ENCODE assay signal across 10 mouse cellular contexts in genomic region chr1:184289733-184290416, GRCm38 (mm10).
A peak's percentile ranks its signal among the peaks of the same experiment; 100 is the strongest.
DNase-seq lines count a peak whose midpoint lies in the region; ATAC-seq lines count a peak whose summit lies in the region.
"Had no signal": no experiment of that assay in that cellular context is flagged by ENCODE, and none has a peak within 500 bp of the region (broad histone marks: within the 10 kb centered on the region; RNA-seq: fewer than 3 reads in every experiment).

No protein-coding gene starts in this region.

- WGBS in midbrain, embryonic 14.5 days = 58% methylated on average over 7 of the region's 7 CpGs
- 82% methylated on average over 7 of the region's 7 CpGs for WGBS in midbrain, embryonic 10.5 days
- WGBS in embryonic facial prominence, embryonic 15.5 days = 24% methylated on average over 7 of the region's 7 CpGs

- no peak overlapping the region for H3K27ac ChIP-seq in midbrain, embryonic 14.5 days (replicated peaks; ENCODE audit: low read depth, low read length)
- no peak overlapping the region for H3K27ac ChIP-seq in midbrain, embryonic 10.5 days (replicated peaks)
- no peak overlapping the region for H3K27ac ChIP-seq in embryonic facial prominence, embryonic 15.5 days (replicated peaks)
- H3K27ac ChIP-seq: embryonic facial prominence, embryonic 13.5 days; stomach, embryonic 15.5 days had no signal

- no peak overlapping the region for H3K4me2 ChIP-seq in midbrain, embryonic 14.5 days (ENCODE audit: low read length)
- H3K4me2 ChIP-seq in embryonic facial prominence, embryonic 15.5 days (replicated peaks) = no peak overlapping the region
- H3K4me2 ChIP-seq: embryonic facial prominence, embryonic 13.5 days; stomach, embryonic 15.5 days had no signal

- H3K9me3 ChIP-seq in midbrain, embryonic 14.5 days (ENCODE audit: control insufficient read depth, low read length) = no peaks in the 10 kb centered on the region
- no peaks in the 10 kb centered on the region for H3K9me3 ChIP-seq in midbrain, embryonic 10.5 days (replicated peaks)
- H3K9me3 ChIP-seq in embryonic facial prominence, embryonic 15.5 days (replicated peaks) = no peaks in the 10 kb centered on the region
- H3K9me3 ChIP-seq: embryonic facial prominence, embryonic 13.5 days; stomach, embryonic 15.5 days had no signal

- no peak for ATAC-seq in midbrain, embryonic 14.5 days (ENCODE audit: low FRiP score, low TSS enrichment)
- ATAC-seq in embryonic facial prominence, embryonic 15.5 days (ENCODE audit: insufficient number of reproducible peaks, low FRiP score, low TSS enrichment, low read depth) = peak; percentile 47; the same call in 1 of the 2 replicates
- ATAC-seq: intestine, embryonic 16.5 days had no signal

- no peak overlapping the region for H3K4me3 ChIP-seq in midbrain, embryonic 14.5 days (replicated peaks; ENCODE audit: low read depth, low read length)
- H3K4me3 ChIP-seq in midbrain, embryonic 10.5 days = no peak overlapping the region
- no peak overlapping the region for H3K4me3 ChIP-seq in embryonic facial prominence, embryonic 15.5 days (replicated peaks)
- H3K4me3 ChIP-seq: embryonic facial prominence, embryonic 13.5 days; stomach, embryonic 15.5 days had no signal

- no peak overlapping the region for H3K9ac ChIP-seq in midbrain, embryonic 14.5 days (replicated peaks; ENCODE audit: low read length)
- H3K9ac ChIP-seq in embryonic facial prominence, embryonic 15.5 days = no peak overlapping the region
- H3K9ac ChIP-seq: embryonic facial prominence, embryonic 13.5 days; stomach, embryonic 15.5 days had no signal

- no peaks in the 10 kb centered on the region; the same call in 1 of the 2 replicates for H3K27me3 ChIP-seq in midbrain, embryonic 14.5 days (ENCODE audit: control insufficient read depth, insufficient read depth, low read length)
- H3K27me3 ChIP-seq in midbrain, embryonic 10.5 days (ENCODE audit: low read depth, poor library complexity, severe bottlenecking) = peaks cover 46% of the 10 kb centered on the region
- H3K27me3 ChIP-seq in embryonic facial prominence, embryonic 15.5 days = peaks cover 4% of the 10 kb centered on the region; the same call in 1 of the 2 replicates

- H3K36me3 ChIP-seq in midbrain, embryonic 14.5 days (ENCODE audit: control insufficient read depth, insufficient read depth, low read length) = no peaks in the 10 kb centered on the region
- H3K36me3 ChIP-seq in midbrain, embryonic 10.5 days = no peaks in the 10 kb centered on the region
- H3K36me3 ChIP-seq in embryonic facial prominence, embryonic 15.5 days = no peaks in the 10 kb centered on the region
- H3K36me3 ChIP-seq: embryonic facial prominence, embryonic 13.5 days; stomach, embryonic 15.5 days had no signal

- no peaks in the 10 kb centered on the region for H3K4me1 ChIP-seq in midbrain, embryonic 14.5 days (ENCODE audit: control insufficient read depth, insufficient read depth, low read length)
- H3K4me1 ChIP-seq in midbrain, embryonic 10.5 days = no peaks in the 10 kb centered on the region
- H3K4me1 ChIP-seq in embryonic facial prominence, embryonic 15.5 days = peaks cover 6% of the 10 kb centered on the region; the same call in 1 of the 2 replicates
- H3K4me1 ChIP-seq: stomach, embryonic 15.5 days had no signal

- peak; percentile 53 for DNase-seq in midbrain, embryonic 14.5 days
- no peak for DNase-seq in midbrain, embryonic 10.5 days (ENCODE audit: low spot score)
- DNase-seq in kidney, adult 18-20 months = peak; percentile 48
- DNase-seq in lung, postnatal 36 days = peak; percentile 95
- no peak for DNase-seq in spleen, postnatal 10 days (ENCODE audit: low spot score in 2 of 2)
- DNase-seq in right cerebral cortex, postnatal 36 days (ENCODE audit: low spot score in 2 of 2) = no peak

Comparison
In these comparisons a context has a peak if more than half of its experiments do, and no peak if none do; other contexts are left out.
1. DNase-seq: peak in midbrain, embryonic 14.5 days (single experiment), kidney, adult 18-20 months (single experiment) and lung, postnatal 36 days (single experiment); none in midbrain, embryonic 10.5 days (single experiment), spleen, postnatal 10 days (0 of 2) and right cerebral cortex, postnatal 36 days (0 of 2).